Mouse (Mus musculus) heart, postnatal 14 days (tissue): Measurements from ENCODE around the gene Palm2. TPM values are rescaled to one million over a fixed set of nuclear protein-coding genes. Genes with fewer than 3 reads are reported as not detected.

ENCODE experiments used
- DNase-seq, 2 experiments: peaks; one replicate each; pipeline ENCODE4 v3.0.0; 2021 to 2022
- intact Hi-C: fragments of 180-260 bp; cut with DNase I; formaldehyde crosslinking; loops from one replicate; pipeline ENCODE4 v1.15.1; 2025
- total RNA-seq, 2 experiments: library from RNA; stranded (reverse); gene quantifications; 2 replicates each; pipeline ENCODE4 v1.2.3; 2021

The Palm2 gene
- total RNA-seq, 2 experiments from 2014 or later = 13.9 to 18.2 TPM

GRCm38 (mm10) chr4:57607247-57607942 is 173.3 kb downstream of the Palm2 start:
- intact Hi-C loops = loop anchor here (2.0 kb wide), 3 partner anchors 39 to 235 kb away; partner anchors contain the start of gene Pakap
- peak; percentile 92 to 95 for DNase-seq

- intact Hi-C loops = no loop called here
- peak in 1 of 2 experiments; percentile 36 for DNase-seq
These were observed 177.4 kb downstream of the Palm2 start for GRCm38 (mm10) chr4:57611303-57612077.

GRCm38 (mm10) chr4:57612716-57613115 is 178.7 kb downstream of the Palm2 start:
- no peak for DNase-seq
- intact Hi-C loops = no loop called here

- no peak for DNase-seq
- intact Hi-C loops = no loop called here
These were observed 180.6 kb downstream of the Palm2 start for GRCm38 (mm10) chr4:57614686-57615085.

GRCm38 (mm10) chr4:57618743-57619142 is 184.7 kb downstream of the Palm2 start:
- intact Hi-C loops = no loop called here
- DNase-seq = no peak

GRCm38 (mm10) chr4:57622816-57623215 is 188.8 kb downstream of the Palm2 start:
- no peak for DNase-seq
- intact Hi-C loops = no loop called here

- no peak for DNase-seq
- intact Hi-C loops = no loop called here
These were observed 190.8 kb downstream of the Palm2 start for GRCm38 (mm10) chr4:57624819-57625218.

GRCm38 (mm10) chr4:57625306-57625705 is 191.3 kb downstream of the Palm2 start:
- intact Hi-C loops = no loop called here
- no peak for DNase-seq

GRCm38 (mm10) chr4:57625756-57626155 is 191.7 kb downstream of the Palm2 start:
- no peak for DNase-seq
- intact Hi-C loops = no loop called here

GRCm38 (mm10) chr4:57626921-57627320 is 192.9 kb downstream of the Palm2 start:
- DNase-seq = no peak
- intact Hi-C loops = no loop called here

GRCm38 (mm10) chr4:57632386-57632785 is 198.3 kb downstream of the Palm2 start:
- intact Hi-C loops = no loop called here
- no peak for DNase-seq

- DNase-seq = no peak
- intact Hi-C loops = no loop called here
These were observed 199.0 kb downstream of the Palm2 start for GRCm38 (mm10) chr4:57633052-57633451.

- intact Hi-C loops = no loop called here
- DNase-seq = no peak
These were observed 200.9 kb downstream of the Palm2 start for GRCm38 (mm10) chr4:57634956-57635355.

GRCm38 (mm10) chr4:57636782-57637482 is 202.9 kb downstream of the Palm2 start:
- DNase-seq = no peak
- intact Hi-C loops = no loop called here

GRCm38 (mm10) chr4:57637636-57638386 is 203.8 kb downstream of the Palm2 start:
- DNase-seq = no peak
- intact Hi-C loops = no loop called here

- intact Hi-C loops = no loop called here
- DNase-seq = no peak
These were observed 204.9 kb downstream of the Palm2 start for GRCm38 (mm10) chr4:57638941-57639340.

GRCm38 (mm10) chr4:57640222-57640621 is 206.2 kb downstream of the Palm2 start:
- DNase-seq = no peak
- intact Hi-C loops = no loop called here

GRCm38 (mm10) chr4:57640971-57641370 is 206.9 kb downstream of the Palm2 start:
- no peak for DNase-seq
- intact Hi-C loops = no loop called here

GRCm38 (mm10) chr4:57650994-57651393 is 216.9 kb downstream of the Palm2 start:
- DNase-seq = no peak
- intact Hi-C loops = no loop called here

- DNase-seq = peak in 1 of 2 experiments; percentile 16
- intact Hi-C loops = no loop called here
These were observed 217.5 kb downstream of the Palm2 start for GRCm38 (mm10) chr4:57651547-57651946.
